Mouse (Mus musculus) cerebellum, adult (tissue): ENCODE measurements around the gene Dnah2.
"Not testable (repeated sequence)": the region's sequence is repeated elsewhere in the genome, so short reads cannot be mapped to it uniquely, and the experiment has no call there.

ENCODE experiments used
- ATAC-seq: cut with Nextera tagmentation; 2 replicates; pipeline ENCODE4 v1.9.2; 2017; ENCODE audit warnings: mild to moderate bottlenecking, moderate library complexity, mixed read lengths; ENCODE audit not compliant: insufficient number of reproducible peaks, low FRiP score, low TSS enrichment

Dnah2 gene

GRCm38 (mm10) chr11:69532480-69533150 lies 16.3 kb downstream of the Dnah2 start:
- no peak for ATAC-seq

DNA sequence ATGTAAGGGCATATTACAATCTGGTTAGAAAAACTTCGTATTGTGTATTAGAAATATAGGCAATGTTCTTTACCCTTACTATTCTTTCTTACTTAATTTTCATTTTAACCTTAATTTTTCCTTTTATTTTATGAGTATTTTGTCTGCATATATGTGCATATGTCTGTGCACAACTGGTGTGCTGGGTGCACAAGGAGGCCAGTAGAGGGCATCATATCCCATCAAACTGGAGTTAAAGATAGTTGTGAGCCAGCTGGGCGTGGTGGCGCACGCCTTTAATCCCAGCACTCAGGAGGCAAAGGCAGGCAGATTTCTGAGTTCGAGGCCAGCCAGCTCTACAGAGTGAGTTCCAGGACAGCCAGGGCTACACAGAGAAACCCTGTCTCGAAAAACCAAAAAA lies 18.2 kb downstream of the Dnah2 start:
- ATAC-seq, result not testable (repeated sequence)

DNA sequence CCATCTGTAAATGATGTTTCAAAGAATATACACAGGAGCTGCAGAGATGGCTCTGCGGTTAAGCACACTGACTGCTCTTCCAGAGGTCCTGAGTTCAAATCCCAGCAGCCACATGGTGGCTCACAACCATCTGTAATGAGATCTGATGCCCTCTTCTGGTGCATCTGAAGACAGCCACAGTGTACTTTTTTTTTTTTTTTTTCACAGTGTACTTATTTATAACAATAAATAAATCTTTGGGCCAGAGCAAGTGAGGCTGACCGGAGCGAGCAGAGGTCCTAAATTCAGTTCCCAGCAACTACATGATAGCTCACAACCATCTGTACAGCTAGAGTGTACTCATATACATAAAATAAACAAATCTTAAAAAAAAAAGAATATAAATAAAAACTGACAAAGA lies 18.6 kb downstream of the Dnah2 start:
- not testable (repeated sequence) for ATAC-seq

GRCm38 (mm10) chr11:69528031-69528390 lies 20.9 kb downstream of the Dnah2 start:
- no peak for ATAC-seq

DNA sequence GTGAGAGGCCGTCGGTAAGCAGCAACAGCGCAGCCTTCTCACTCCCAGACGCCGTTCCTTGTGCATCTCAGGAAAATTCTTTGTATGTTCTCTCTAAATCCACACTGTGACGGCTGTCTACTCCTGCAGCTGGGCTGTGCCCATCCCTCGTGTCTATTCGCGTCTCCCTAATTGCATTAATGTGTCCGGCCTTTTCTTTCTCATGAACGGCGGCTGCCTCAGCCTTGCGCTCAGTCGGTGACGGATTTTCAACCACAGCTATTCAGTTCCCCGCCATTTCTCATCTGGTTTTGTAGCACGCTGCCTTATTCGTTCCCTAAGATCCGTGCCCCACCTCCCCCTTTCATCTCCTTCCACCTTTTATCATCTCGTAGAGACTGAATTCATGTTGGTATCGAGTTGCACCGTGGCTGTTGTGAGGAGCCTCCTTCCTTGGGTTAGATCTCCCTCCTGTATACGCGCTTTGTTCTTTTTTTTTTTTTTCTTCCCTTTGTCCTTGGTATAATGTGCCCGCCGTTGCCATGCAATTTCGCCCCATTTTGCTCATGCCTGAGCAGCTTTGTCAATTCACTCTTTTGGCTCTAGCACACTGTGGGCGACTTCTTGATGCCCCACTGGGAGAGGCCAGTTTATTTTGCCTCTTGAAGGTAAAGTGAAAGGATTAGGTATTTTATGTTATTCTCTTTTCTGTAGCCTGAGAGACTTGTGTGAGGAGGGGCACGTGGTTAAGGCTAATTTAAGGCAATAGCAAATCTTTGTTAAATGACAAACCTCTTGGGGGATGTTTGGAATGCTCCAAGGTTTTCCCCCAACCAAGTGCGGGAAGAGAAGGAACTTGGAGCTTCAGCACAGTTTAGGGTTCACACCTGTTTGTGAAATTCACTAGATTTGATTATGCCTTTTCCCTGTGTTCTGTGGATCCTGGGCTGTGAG lies 21.5 kb downstream of the Dnah2 start:
- no peak for ATAC-seq

- ATAC-seq, result no peak
These were observed 22.3 kb downstream of the Dnah2 start for GRCm38 (mm10) chr11:69526631-69527030.

DNA sequence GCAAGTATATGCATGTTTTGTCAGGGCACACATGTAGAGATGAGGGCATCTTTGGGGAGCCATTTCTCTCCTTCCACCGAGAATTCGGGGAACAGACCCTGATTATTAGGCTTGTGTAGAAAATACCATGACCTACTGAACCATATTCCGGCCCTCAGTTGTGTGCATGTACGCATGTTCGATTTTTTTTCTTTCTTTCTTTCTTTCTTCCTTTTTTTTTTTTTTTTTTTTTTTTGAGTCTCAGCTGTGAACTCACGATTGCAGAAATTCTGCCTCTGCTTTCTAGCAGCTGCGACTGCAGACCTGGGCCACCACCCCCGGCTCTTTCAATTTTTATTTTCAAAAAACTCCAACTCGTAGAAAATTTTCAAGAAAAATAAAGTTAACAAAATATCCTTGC lies 23.2 kb downstream of the Dnah2 start:
- ATAC-seq, result no peak

- no peak for ATAC-seq
These were observed 25.3 kb downstream of the Dnah2 start for GRCm38 (mm10) chr11:69523651-69524050.

DNA sequence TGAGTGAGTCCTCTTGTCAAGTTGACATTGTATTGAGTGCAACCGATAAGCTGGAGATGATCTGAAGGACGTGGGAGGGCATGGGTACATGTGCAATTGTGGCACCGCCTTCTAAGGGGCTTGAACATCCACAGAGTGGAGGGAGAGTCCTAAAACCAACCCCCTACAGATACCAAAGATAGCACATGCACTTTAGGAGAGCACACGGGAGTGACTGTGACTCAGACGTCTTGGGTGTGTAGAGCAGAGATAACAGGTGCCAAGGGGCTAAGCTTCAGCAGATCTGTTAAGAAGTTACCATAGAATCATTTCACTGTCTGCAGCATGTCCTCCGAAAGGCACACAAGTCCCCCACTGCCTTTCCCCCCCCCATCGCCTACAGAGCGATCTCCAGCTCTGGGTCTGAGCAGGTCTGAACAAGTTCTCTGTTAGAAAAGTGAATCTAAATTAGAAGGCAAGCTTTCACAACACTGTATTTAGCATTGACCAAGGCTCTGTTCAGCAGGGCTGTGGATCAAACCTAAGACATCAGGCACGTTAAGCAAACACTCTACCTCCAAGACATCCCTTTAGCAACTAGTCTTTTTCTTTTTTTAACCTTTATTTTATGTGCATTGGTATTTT lies 27.3 kb downstream of the Dnah2 start:
- ATAC-seq, result no peak

DNA sequence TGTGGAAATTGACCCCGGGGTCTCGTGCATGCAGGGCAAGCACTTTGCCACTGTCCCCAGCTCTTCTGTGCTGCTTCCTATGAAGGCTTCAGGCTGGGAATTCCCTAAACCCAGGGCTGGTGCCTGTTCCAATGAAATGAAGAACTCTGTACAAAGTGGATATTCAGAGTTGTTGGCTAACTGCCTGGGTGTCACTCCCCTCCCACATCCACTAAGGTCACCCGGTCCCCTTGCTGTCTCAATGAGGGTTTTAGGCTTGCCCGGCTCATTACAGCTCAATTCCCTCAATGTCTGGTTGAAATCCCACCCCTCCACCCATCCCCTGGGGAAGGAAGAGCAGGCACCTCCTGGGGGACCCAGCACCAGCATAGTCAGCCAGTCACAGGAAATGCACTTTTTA lies 28.9 kb downstream of the Dnah2 start:
- no peak for ATAC-seq

DNA sequence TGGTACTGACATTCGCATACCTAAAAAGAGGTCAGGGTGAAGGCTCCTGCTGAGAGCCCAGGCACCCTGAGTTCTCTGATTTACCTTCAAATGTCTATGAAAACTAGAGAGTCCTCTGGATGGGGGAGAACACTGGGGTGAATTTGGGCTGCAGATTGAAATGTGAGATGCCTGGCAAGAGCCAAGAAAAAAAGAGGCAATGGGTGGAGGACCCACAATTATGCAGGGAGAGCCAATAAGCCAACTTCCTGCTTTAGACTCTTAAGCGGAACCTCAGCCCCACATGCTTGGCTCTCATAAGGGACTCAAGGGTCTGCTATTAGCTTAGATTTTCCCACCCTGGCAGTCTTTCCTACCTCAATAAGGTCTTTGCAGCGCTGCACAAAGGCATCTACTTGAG lies 32.2 kb downstream of the Dnah2 start:
- ATAC-seq, result no peak

DNA sequence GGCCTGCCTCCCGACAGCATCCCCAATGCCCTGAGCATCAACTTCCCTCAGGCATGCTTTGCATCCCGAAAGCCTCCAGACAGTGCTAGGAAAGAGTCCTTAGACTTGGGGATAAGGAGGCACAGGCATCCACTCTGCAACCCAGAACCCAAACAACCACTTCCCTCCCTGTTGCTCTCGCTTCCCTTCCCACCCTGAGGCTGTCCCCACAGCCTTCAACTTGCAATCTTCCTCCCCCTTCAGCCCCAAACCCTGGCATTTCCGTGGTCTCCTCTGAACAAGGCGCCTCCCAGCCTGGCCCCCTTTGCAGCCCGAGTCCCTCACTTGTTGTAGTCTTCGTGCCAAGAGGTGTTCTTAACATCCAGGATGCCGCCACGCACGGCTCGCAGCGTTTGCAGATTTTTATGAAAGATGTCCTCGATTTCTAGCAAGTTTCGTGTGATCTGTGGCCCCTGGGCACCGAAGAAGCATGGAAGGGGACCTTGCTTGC lies 32.7 kb downstream of the Dnah2 start:
- no peak for ATAC-seq

DNA sequence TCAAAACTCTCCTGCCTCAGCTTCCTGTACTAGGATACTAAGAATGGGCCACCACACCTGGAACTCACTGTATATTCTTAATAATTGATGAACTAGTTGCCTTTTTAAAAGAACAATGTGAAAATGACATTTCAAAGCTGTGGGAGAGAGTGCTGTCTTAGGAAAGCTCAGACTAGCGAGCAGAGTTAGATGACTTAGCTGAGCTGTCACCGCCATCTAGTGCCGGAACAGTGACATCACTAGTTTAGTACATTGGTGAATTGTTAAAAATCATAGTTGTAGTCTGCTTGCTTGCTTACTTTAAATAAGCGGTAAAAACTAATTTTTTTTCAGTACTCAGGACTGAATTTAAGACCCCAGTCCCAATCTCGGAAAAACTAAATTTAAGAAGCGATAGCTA lies 35.1 kb downstream of the Dnah2 start:
- no peak for ATAC-seq

DNA sequence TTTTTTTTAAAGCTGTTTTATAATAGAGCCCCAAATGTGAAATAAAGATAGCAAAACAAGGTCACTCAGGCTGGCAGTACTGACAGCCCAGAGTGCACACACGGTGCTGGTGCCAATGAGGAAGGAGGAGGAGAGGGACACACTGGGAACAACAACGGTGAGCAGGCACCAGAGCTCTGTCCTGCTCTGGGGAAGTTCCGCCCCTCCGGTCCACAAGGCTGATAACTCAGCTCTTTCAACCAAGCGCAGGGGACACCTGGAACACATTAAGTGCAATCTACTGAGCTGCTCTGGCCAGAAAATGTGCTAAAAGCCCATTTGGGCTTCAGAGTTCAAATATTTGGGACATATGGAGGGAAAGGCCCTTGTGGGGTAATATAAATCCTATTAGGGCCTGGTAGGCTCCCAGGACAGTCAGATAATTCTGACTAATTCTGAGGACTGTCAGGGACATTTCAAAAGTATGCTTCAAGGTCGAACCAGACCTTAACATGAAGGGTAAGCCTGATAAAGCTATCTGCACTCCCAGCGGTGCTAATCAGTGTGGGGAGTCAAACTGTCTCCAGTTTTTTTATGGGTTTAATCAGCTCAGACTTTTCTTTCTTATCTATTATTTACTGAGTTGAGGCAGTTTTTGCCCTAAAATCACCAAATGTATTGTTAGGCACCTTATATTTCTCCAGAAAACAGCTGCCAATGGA lies 38.0 kb downstream of the Dnah2 start:
- no peak for ATAC-seq

- no peak for ATAC-seq
These were observed 45.0 kb downstream of the Dnah2 start for GRCm38 (mm10) chr11:69503863-69504280.

DNA sequence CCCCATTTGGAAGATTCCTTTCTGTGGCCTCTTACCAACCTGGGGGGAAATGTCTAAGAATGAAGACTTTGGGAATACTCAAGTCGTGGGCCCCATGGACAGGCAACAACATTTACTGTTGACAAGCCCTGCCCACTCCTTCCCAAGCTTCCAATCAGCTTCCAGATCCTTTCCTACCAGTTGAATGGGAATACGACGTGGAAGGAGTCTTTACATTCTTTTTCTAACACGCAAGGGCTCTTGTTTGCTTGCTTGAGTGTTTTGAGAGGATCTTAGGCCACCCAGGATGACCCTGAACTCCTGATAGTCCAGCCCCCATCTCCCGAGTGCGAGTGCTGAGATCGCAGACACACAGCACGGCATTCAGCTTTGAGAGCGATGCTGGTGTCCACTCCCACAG lies 47.4 kb downstream of the Dnah2 start:
- ATAC-seq, result no peak

DNA sequence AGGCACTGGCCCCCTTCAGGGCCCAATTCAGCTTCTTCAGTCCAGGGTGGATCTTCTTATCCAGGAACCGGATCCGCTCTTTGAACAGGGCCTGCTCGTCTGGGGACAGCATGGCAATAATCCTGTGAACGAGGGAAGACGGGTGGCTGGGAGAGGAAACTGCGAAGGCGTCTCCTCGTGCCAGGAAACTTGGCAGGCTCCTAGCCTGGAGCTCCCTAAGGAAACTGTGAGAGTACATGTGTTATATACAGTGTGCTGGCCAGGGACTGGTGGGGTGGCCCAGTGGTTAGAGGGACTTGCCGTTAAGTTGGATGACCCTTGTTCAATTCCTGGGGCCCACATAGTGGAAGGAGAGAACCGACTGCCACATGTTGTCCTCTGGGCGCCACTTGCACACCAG lies 49.8 kb downstream of the Dnah2 start:
- no peak for ATAC-seq

DNA sequence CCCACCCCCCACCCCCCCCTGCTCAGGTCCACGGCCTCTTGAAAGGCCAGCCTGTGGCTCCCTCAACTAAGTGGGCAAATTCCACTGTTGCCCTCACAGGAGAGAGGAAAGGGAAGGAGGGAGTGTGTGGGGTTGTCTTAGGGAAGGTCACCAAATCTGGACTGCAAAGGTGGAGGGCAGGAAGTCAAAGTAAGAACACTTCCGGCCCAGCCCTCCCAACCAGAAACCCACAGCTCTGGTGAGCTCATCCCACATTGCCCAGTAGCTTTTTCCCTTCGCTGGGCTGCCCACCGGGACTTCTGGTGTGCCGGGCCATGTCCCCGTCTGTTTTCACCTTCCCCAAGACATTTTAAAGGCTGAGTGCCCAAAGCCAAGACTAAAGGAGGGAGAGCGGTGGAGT lies 57.2 kb downstream of the Dnah2 start:
- no peak for ATAC-seq

GRCm38 (mm10) chr11:69490898-69491297 lies 58.0 kb downstream of the Dnah2 start:
- ATAC-seq, result no peak

DNA sequence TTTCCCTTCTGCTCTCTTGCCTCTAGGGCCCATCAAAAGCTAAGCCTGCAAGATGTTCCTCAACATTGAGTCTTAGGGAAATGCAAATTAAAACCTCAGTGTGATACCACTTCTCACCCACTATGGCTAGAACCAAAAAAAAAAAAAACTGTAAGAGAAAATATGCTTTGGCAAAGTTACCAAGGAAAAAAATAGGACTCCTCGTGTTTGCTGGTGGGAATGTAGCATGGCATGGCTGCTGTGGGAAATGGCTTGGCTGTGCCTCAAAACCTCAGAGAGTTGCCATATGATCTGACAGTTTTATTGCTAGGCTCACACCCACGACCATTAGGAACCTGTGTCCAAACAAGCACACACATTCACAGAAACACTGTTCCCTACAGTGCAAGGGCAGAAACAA lies 61.4 kb downstream of the Dnah2 start:
- no peak for ATAC-seq

DNA sequence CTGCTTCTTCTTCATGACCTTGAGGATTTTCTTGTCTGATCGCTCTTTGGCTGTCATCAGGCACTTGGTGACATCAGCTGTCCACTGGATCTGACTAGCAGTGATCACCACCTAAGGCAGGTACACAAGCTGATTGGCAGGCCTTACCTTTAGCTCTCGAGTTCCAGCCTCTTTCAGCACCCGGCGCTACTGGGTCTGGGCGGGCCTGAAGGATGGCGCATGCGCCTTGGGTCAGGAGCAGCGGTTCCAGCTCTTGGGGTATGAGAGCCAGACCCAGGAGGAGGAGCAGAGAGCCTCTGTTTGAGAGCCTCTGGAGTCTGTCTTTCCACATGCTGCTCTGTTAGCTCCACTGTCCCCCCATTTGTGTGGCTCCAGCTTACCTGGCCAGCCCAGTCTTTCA lies 71.3 kb downstream of the Dnah2 start:
- ATAC-seq, result no peak
